Mouse (Mus musculus): Measurements from ENCODE around the gene Xirp2.

The Xirp2 gene

GRCm38 (mm10) chr2:67565480-67566331 is 119.9 kb downstream of the Xirp2 start, which contains the start of gene B3galt1:
B3galt1 (plus strand) TSS chr2:67565871.
- DNase-seq = peak; percentile 88

- no peak for DNase-seq
Observed at GRCm38 (mm10) chr2:67566566-67566965, 120.8 kb downstream of the Xirp2 start.

GRCm38 (mm10) chr2:67567141-67567680 is 121.4 kb downstream of the Xirp2 start:
- no peak for DNase-seq
